Mouse (Mus musculus) adrenal gland (tissue): ENCODE measurements around the gene 2610044O15Rik8.
"Not testable (repeated sequence)": the region's sequence is repeated elsewhere in the genome, so short reads cannot be mapped to it uniquely, and the experiment has no call there.

Experiments used
- intact Hi-C: fragments of 180-260 bp; cut with DNase I; formaldehyde crosslinking; loops from one replicate; pipeline ENCODE4 v1.15.1; 2025
- long read RNA-seq, 2 experiments: library from polyadenylated mRNA; unstranded; transcript quantifications; one replicate each; pipeline ENCODE4 v2.0.0; 2020; ENCODE audit warnings: borderline replicate concordance in 1 of 2; ENCODE audit not compliant: insufficient replicate concordance in 1 of 2

The 2610044O15Rik8 gene
- long read RNA-seq, experiment 1, partial matches to known transcripts: 0 of 6 reads
- long read RNA-seq, experiment 1, other reads (novel, unspliced or antisense): 1 of 6 reads
- long read RNA-seq, experiment 2, partial matches to known transcripts: 0 of 4 reads
- long read RNA-seq, experiment 2, other reads (novel, unspliced or antisense): 0 of 4 reads

GRCm38 (mm10) chr8:129234027-129234733, at the start of gene 2610044O15Rik8:
Gene 2610044O15Rik8, minus strand, starts transcription at chr8:129234406.
- intact Hi-C loops: no loop called here

- intact Hi-C loops: no loop called here
These were observed 31.7 kb upstream of the 2610044O15Rik8 start for GRCm38 (mm10) chr8:129265918-129266317.

GRCm38 (mm10) chr8:129264296-129264695, 30.1 kb upstream of the 2610044O15Rik8 start:
- intact Hi-C loops: no loop called here

GRCm38 (mm10) chr8:129263211-129263927, 29.2 kb upstream of the 2610044O15Rik8 start:
- intact Hi-C loops: not testable (repeated sequence)

GRCm38 (mm10) chr8:129233664-129234026, 561 bp downstream of the 2610044O15Rik8 start:
- intact Hi-C loops: no loop called here
